Mouse (Mus musculus) neural tube, embryonic 15.5 days (tissue): ENCODE measurements around the gene Mrtfa. TPM values are rescaled to one million over a fixed set of nuclear protein-coding genes. Genes with fewer than 3 reads are reported as not detected.

Experiments
- ATAC-seq: fragments of 200-750 bp; cut with Nextera tagmentation; 2 replicates; pipeline ENCODE4 v1.8.0; 2017; ENCODE audit warnings: mild to moderate bottlenecking, moderate TSS enrichment, moderate library complexity; ENCODE audit not compliant: low FRiP score
- H3K27ac ChIP-seq: fragments of 300-500 bp; sonication (generic); replicated peaks from 2 replicates; pipeline ENCODE4 v1.5.1; 2015; ENCODE audit warnings: mild to moderate bottlenecking, inconsistent platforms
- H3K27me3 ChIP-seq: fragments of 300-500 bp; sonication (generic); replicated peaks from 2 replicates; pipeline ENCODE4 v1.6.1; 2015; ENCODE audit warnings: inconsistent platforms
- H3K36me3 ChIP-seq: fragments of 300-500 bp; sonication (generic); 2 replicates; pipeline ENCODE4 v1.6.1; 2015; ENCODE audit warnings: inconsistent platforms
- H3K4me1 ChIP-seq: fragments of 300-500 bp; sonication (generic); 2 replicates; pipeline ENCODE4 v1.6.1; 2015; ENCODE audit warnings: inconsistent platforms
- H3K4me2 ChIP-seq: fragments of 300-500 bp; sonication (generic); 2 replicates; pipeline ENCODE4 v1.6.1; 2015; ENCODE audit warnings: inconsistent platforms, mild to moderate bottlenecking, moderate library complexity
- H3K4me3 ChIP-seq: fragments of 300-500 bp; sonication (generic); replicated peaks from 2 replicates; pipeline ENCODE4 v1.5.1; 2015; ENCODE audit warnings: mild to moderate bottlenecking, inconsistent platforms
- H3K9ac ChIP-seq: fragments of 300-500 bp; sonication (generic); replicated peaks from 2 replicates; pipeline ENCODE4 v1.6.1; 2015; ENCODE audit warnings: mild to moderate bottlenecking, inconsistent platforms
- H3K9me3 ChIP-seq: fragments of 300-500 bp; sonication (generic); replicated peaks from 2 replicates; pipeline ENCODE4 v1.6.1; 2016; ENCODE audit warnings: inconsistent platforms
- WGBS: fragments of 180-500 bp; shearing (Covaris S2); methylation state at CpG from one replicate; pipeline ENCODE4 v1.1.7; 2015; ENCODE audit warnings: mixed read lengths; 5-methylcytosine and 5-hydroxymethylcytosine counted together
- polyA plus RNA-seq: library from polyadenylated mRNA; unstranded; fragments of >200 nt; fragmentation: Nextera tagmentation; extraction: Ambion mirVana; gene quantifications from 2 replicates; pipeline ENCODE4 v1.2.1, GENCODE M21; 2015

Gene Mrtfa
- polyA plus RNA-seq, 1 experiment from 2014 or later, result 27.9 TPM

- Histone ChIP-seq H3K27ac (no peak overlapping the region), H3K9me3 (no peaks in the 10 kb centered on the region), H3K4me1 (0 out of 2 replicates have a peak, but pooled peaks cover 5% of the 10 kb centered on the region), H3K4me2 (no peak overlapping the region), H3K36me3 (no peaks in the 10 kb centered on the region), H3K9ac (no peak overlapping the region), H3K4me3 (no peak overlapping the region), H3K27me3 (no peaks in the 10 kb centered on the region)
- 66% methylated on average over 2 of the region's 2 CpGs for WGBS
- no peak for ATAC-seq
Observed at GRCm38 (mm10) chr15:81122078-81122477, 68.5 kb downstream of the Mrtfa start.

- Histone ChIP-seq H3K4me1 (0 out of 2 replicates have a peak, but pooled peaks cover 5% of the 10 kb centered on the region), H3K27ac (no peak overlapping the region), H3K9ac (no peak overlapping the region), H3K4me3 (no peak overlapping the region), H3K9me3 (no peaks in the 10 kb centered on the region), H3K36me3 (no peaks in the 10 kb centered on the region), H3K27me3 (no peaks in the 10 kb centered on the region), H3K4me2 (no peak overlapping the region)
- no peak for ATAC-seq
- WGBS, result 72% methylated on average over 7 of the region's 7 CpGs
Observed at GRCm38 (mm10) chr15:81120946-81121345, 69.6 kb downstream of the Mrtfa start.

GRCm38 (mm10) chr15:81120140-81120539, 70.4 kb downstream of the Mrtfa start:
- ATAC-seq, result no peak
- H3K27me3 ChIP-seq, result no peaks in the 10 kb centered on the region
- 71% methylated on average over 6 of the region's 6 CpGs for WGBS
- H3K36me3 ChIP-seq, result no peaks in the 10 kb centered on the region
- no peak overlapping the region for H3K4me3 ChIP-seq
- 0 out of 2 replicates have a peak, but pooled peaks cover 5% of the 10 kb centered on the region for H3K4me1 ChIP-seq
- no peaks in the 10 kb centered on the region for H3K9me3 ChIP-seq
- H3K9ac ChIP-seq, result no peak overlapping the region
- H3K27ac ChIP-seq, result no peak overlapping the region
- H3K4me2 ChIP-seq, result no peak overlapping the region

- Histone ChIP-seq H3K9me3 (no peaks in the 10 kb centered on the region), H3K27me3 (no peaks in the 10 kb centered on the region), H3K9ac (no peak overlapping the region), H3K4me1 (0 out of 2 replicates have a peak, but pooled peaks cover 5% of the 10 kb centered on the region), H3K4me2 (no peak overlapping the region), H3K36me3 (no peaks in the 10 kb centered on the region), H3K27ac (no peak overlapping the region), H3K4me3 (no peak overlapping the region)
- WGBS, result 82% methylated on average over 4 of the region's 4 CpGs
- no peak for ATAC-seq
Observed at GRCm38 (mm10) chr15:81118226-81118625, 72.3 kb downstream of the Mrtfa start.

GRCm38 (mm10) chr15:81112589-81112988, 78.0 kb downstream of the Mrtfa start:
- Histone ChIP-seq H3K4me3 (no peak overlapping the region), H3K4me2 (no peak overlapping the region), H3K27ac (no peak overlapping the region), H3K36me3 (no peaks in the 10 kb centered on the region), H3K4me1 (peaks cover 4% of the 10 kb centered on the region; the same call in 1 of the 2 replicates), H3K9me3 (no peaks in the 10 kb centered on the region), H3K27me3 (no peaks in the 10 kb centered on the region), H3K9ac (no peak overlapping the region)
- WGBS, result 85% methylated on average over 6 of the region's 6 CpGs
- ATAC-seq, result no peak

- no peak overlapping the region for H3K9ac ChIP-seq
- WGBS, result 84% methylated on average over 3 of the region's 3 CpGs
- no peak for ATAC-seq
Observed at GRCm38 (mm10) chr15:81110315-81110714, 80.2 kb downstream of the Mrtfa start.

GRCm38 (mm10) chr15:81105962-81106361, 84.6 kb downstream of the Mrtfa start:
- WGBS, result 17% methylated on average over 10 of the region's 10 CpGs
- no peaks in the 10 kb centered on the region for H3K36me3 ChIP-seq
- no peak overlapping the region for H3K9ac ChIP-seq
- H3K27ac ChIP-seq, result no peak overlapping the region
- ATAC-seq, result no peak
- H3K4me3 ChIP-seq, result no peak overlapping the region
- H3K9me3 ChIP-seq, result no peaks in the 10 kb centered on the region
- H3K4me1 ChIP-seq, result peaks cover 39% of the 10 kb centered on the region
- no peak overlapping the region for H3K4me2 ChIP-seq
- H3K27me3 ChIP-seq, result no peaks in the 10 kb centered on the region

More at GRCm38 (mm10) chr15:81110315-81110714, 80.2 kb downstream of the Mrtfa start:
- Histone ChIP-seq H3K27me3 (no peaks in the 10 kb centered on the region), H3K9me3 (no peaks in the 10 kb centered on the region), H3K27ac (no peak overlapping the region), H3K4me1 (peaks cover 20% of the 10 kb centered on the region), H3K4me3 (no peak overlapping the region), H3K4me2 (no peak overlapping the region), H3K36me3 (no peaks in the 10 kb centered on the region)

GRCm38 (mm10) chr15:81104585-81105259, 85.8 kb downstream of the Mrtfa start:
- H3K27me3 ChIP-seq, result no peaks in the 10 kb centered on the region
- H3K9me3 ChIP-seq, result no peaks in the 10 kb centered on the region
- 0 out of 2 replicates have a peak overlapping the region, but pooled peaks have one; percentile 33 for H3K27ac ChIP-seq
- 0 out of 2 replicates have a peak overlapping the region, but pooled peaks have one; percentile 1 for H3K4me3 ChIP-seq
- 41% methylated on average over 13 of the region's 13 CpGs for WGBS
- H3K36me3 ChIP-seq, result no peaks in the 10 kb centered on the region
- ATAC-seq, result no peak
- peaks cover 36% of the 10 kb centered on the region for H3K4me1 ChIP-seq
- H3K9ac ChIP-seq, result no peak overlapping the region
- H3K4me2 ChIP-seq, result peak overlapping the region; percentile 32

GRCm38 (mm10) chr15:81103500-81103899, 87.1 kb downstream of the Mrtfa start:
- Histone ChIP-seq H3K36me3 (no peaks in the 10 kb centered on the region), H3K9ac (no peak overlapping the region), H3K4me2 (no peak overlapping the region), H3K27me3 (no peaks in the 10 kb centered on the region), H3K4me3 (no peak overlapping the region), H3K9me3 (no peaks in the 10 kb centered on the region), H3K4me1 (peaks cover 36% of the 10 kb centered on the region), H3K27ac (no peak overlapping the region)
- ATAC-seq, result no peak
- 80% methylated on average over 3 of the region's 3 CpGs for WGBS

- H3K4me3 ChIP-seq, result no peak overlapping the region
- no peak for ATAC-seq
- H3K36me3 ChIP-seq, result no peaks in the 10 kb centered on the region
- H3K9ac ChIP-seq, result no peak overlapping the region
- no peak overlapping the region for H3K27ac ChIP-seq
- H3K27me3 ChIP-seq, result no peaks in the 10 kb centered on the region
- no peaks in the 10 kb centered on the region for H3K9me3 ChIP-seq
- 86% methylated on average over 13 of the region's 13 CpGs for WGBS
- peaks cover 39% of the 10 kb centered on the region for H3K4me1 ChIP-seq
- no peak overlapping the region for H3K4me2 ChIP-seq
Observed at GRCm38 (mm10) chr15:81102274-81102879, 88.2 kb downstream of the Mrtfa start.

- H3K9me3 ChIP-seq, result no peaks in the 10 kb centered on the region
- H3K9ac ChIP-seq, result no peak overlapping the region
- H3K36me3 ChIP-seq, result no peaks in the 10 kb centered on the region
- peaks cover 34% of the 10 kb centered on the region for H3K4me1 ChIP-seq
- H3K4me2 ChIP-seq, result no peak overlapping the region
- 69% methylated on average over 5 of the region's 5 CpGs for WGBS
- no peak overlapping the region for H3K4me3 ChIP-seq
- no peaks in the 10 kb centered on the region for H3K27me3 ChIP-seq
- no peak overlapping the region for H3K27ac ChIP-seq
- no peak for ATAC-seq
Observed at GRCm38 (mm10) chr15:81101316-81101715, 89.2 kb downstream of the Mrtfa start.

- H3K4me2 ChIP-seq, result no peak overlapping the region
- H3K9ac ChIP-seq, result no peak overlapping the region
- H3K27ac ChIP-seq, result no peak overlapping the region
- H3K4me3 ChIP-seq, result no peak overlapping the region
- H3K4me1 ChIP-seq, result peaks cover 14% of the 10 kb centered on the region
- H3K27me3 ChIP-seq, result no peaks in the 10 kb centered on the region
- ATAC-seq, result no peak
- no peaks in the 10 kb centered on the region for H3K9me3 ChIP-seq
- no peaks in the 10 kb centered on the region for H3K36me3 ChIP-seq
- WGBS, result 85% methylated on average over 11 of the region's 11 CpGs
Observed at GRCm38 (mm10) chr15:81099269-81099668, 91.3 kb downstream of the Mrtfa start.
